Mouse (Mus musculus) right cerebral cortex, postnatal 36 days (tissue): ENCODE data around the gene Cfap61.

ENCODE experiments used
- DNase-seq, 2 experiments: peaks; one replicate each; pipeline ENCODE4 v3.0.0; 2022; ENCODE audit warnings: low spot score in 2 of 2, mixed read lengths in 1 of 2

Gene Cfap61

DNA sequence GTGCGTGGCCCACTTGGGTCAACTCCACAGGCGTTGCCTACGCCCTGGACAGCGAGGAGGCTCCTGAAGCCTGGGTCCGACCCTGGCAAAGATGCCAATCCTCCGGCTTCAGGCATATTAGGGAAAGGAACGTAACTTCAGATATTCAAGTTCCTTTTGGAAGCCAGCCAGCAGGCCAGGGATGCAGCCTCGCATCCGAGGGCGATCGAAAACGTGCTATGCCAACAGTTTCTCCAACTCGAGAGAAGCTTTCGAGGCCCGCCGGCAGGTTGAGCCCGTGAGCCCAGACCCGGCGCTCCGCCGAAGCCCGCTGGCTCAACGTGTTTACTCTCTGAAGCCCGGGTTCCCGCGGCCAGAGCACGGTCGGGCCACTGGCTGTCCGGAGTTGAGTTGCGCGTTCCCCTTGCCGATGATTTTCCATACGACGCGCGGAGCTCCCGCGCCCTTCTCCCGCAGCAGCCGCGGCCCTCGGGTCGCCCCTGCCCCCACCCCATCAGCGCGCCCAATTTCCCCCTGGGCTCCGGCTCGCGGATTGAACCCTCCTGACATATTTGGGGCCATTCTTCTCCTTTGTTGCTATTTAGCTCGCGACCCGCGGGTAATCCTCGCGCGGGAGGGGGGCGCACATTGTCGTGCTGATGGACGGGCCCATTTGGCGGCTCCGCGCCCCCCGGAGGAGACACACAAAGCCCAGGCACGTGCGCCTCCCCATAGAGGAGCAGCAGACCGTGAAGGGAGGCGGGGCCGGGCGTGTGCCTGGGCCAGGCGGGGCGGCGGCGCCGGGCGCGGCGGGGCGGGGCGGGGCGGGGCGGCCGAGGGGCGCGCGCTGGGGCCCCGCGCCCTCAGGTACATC is 286.7 kb downstream of the Cfap61 start, which contains the start of gene Insm1:
Gene Insm1 (plus strand): TSS at position 846 of the 853 bp plus-strand sequence.
- DNase-seq = peak; percentile 28 to 36

- peak in 1 of 2 experiments; percentile 23 for DNase-seq
These were observed 287.3 kb downstream of the Cfap61 start for GRCm38 (mm10) chr2:146221929-146222278.

GRCm38 (mm10) chr2:146222279-146223175 is 287.9 kb downstream of the Cfap61 start:
- peak; percentile 18 to 20 for DNase-seq

DNA sequence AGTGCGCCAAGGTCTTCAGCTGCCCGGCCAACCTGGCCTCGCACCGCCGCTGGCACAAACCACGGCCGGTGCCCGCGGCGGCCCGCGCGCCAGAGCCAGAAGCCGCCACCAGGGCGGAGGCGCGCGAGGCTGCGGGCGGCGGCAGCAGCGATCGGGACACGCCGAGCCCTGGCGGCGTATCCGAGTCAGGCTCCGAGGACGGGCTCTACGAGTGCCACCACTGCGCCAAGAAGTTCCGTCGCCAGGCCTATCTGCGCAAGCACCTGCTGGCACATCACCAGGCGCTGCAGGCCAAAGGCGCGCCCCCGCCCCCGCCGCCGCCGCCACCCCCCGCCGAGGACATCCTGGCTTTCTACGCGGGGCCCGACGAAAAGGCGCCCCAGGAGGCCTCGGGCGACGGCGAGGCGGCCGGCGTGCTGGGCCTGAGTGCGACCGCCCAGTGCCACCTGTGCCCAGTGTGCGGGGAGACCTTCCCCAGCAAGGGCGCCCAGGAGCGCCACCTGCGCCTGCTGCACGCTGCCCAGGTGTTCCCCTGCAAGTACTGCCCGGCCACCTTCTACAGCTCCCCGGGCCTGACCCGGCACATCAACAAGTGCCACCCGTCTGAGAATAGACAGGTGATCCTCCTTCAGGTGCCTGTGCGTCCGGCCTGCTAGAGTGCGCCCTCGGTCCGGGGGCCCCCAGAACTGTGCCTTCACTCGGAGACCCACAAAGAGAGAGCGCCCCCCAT is 288.8 kb downstream of the Cfap61 start:
- peak in 1 of 2 experiments; percentile 16 for DNase-seq

GRCm38 (mm10) chr2:146224141-146224540 is 289.6 kb downstream of the Cfap61 start:
- no peak for DNase-seq

DNA sequence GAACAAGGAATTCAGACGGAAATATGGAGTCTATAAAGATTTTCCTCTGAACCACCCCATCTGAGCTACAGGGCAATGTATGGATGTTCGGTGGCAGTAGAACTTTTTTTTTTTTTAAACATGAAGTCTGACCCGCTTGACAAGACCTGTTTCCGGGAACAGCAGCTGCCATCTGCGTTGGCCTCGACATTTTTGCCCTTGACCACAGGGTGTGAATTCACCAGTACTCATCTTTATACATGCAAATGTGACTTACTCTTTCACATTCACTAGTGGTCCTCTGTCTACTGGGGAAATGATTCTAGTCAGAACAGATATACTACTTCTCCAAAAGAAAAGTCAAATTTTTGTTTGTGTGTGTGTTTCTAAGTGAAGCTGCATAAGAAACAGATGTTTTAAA is 291.2 kb downstream of the Cfap61 start:
- no peak for DNase-seq

- DNase-seq = no peak
These were observed 291.9 kb downstream of the Cfap61 start for GRCm38 (mm10) chr2:146226484-146226883.

DNA sequence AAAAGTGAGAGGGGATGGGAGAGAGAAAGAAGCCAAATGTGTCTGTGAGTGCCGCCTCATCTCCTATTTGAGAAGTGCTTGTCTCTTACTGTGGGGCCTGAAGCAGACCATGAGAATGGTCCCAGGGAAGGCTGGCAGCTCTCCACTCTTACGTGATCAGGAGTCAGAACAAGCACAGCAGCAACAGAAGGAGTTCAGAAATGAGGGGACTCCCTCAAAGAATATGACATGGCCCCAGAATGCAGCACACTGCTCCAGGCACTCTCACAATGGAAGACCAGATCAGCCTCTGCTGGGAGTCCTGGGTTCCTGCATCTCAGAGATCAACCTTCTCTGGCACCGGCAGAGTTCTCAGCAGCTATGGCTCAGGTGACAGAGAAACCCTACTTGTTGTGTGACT is 293.1 kb downstream of the Cfap61 start:
- no peak for DNase-seq

GRCm38 (mm10) chr2:146228435-146228834 is 293.9 kb downstream of the Cfap61 start:
- DNase-seq = no peak

GRCm38 (mm10) chr2:146231485-146231884 is 296.9 kb downstream of the Cfap61 start:
- DNase-seq = no peak

GRCm38 (mm10) chr2:146239196-146239747 is 304.7 kb downstream of the Cfap61 start:
- no peak for DNase-seq

- no peak for DNase-seq
These were observed 309.5 kb downstream of the Cfap61 start for GRCm38 (mm10) chr2:146244049-146244448.

DNA sequence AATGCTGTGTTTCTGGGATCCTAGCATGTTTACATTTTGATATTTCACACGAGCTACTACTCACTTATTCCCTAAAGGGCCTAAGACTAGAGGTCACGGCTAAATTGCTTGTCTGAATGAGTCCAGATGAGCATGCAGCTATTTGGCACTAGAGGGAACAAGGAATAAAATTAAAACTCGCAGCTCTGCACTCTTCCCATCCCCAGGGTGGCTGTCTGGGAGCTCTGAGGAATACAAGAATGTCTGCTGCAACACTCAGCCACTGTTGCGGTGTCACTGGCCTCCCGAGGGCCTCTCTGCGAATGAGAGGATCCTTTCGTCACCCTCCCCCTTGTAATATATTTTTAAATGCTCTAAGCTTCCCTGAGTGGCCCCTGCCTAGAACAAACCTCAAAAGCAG is 310.8 kb downstream of the Cfap61 start:
- no peak for DNase-seq

DNA sequence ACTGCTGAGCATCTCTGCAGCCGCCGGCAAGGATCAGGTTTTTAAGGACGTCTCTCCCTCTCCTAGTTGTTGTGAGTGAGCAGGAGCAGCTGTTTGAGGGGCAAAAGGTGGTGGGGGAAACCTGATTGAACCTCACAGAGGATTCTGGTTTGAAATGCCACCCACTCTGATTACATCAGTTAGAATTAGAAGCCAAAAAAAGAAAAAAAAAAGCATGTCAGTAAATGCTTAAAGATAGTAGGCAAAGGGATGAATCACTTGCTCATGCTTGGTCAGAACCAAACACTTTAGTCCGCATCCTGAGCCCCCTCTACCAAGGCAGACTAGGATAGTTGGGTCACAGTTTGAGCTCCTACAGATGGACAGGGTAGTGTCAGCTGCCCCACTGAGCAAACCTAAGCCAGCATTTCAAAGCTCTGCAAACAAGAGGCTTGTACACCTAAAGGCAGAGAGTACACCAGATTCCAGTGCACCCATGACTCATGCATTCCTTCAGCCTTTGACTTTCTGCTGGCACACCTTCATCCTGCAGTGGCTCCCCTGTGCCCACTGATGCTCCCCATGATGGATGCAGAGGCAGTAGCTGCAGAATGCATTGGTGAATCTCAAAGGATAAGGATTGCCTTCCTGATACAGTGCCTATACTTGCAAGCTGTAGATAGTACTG is 312.0 kb downstream of the Cfap61 start:
- no peak for DNase-seq

DNA sequence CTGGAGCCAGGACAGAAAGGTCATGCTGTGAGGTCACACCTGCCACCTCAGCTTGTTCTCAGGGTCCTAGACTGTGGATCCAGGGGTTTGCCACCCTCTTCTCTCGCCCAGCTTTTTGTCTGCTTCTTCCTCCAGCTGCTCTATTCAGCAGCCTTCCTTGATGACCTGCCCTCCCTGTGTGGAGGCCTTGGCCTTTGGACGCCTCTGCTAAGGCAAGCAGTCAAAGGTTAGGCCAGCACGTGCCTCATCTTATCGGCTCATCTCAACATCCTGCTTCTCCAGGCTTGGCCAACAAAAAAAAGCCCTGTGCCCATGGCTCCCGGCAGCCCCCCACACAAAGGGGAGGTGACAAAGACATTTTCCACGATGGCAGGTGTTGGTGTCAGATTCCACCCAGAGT is 313.0 kb downstream of the Cfap61 start:
- DNase-seq = no peak

DNA sequence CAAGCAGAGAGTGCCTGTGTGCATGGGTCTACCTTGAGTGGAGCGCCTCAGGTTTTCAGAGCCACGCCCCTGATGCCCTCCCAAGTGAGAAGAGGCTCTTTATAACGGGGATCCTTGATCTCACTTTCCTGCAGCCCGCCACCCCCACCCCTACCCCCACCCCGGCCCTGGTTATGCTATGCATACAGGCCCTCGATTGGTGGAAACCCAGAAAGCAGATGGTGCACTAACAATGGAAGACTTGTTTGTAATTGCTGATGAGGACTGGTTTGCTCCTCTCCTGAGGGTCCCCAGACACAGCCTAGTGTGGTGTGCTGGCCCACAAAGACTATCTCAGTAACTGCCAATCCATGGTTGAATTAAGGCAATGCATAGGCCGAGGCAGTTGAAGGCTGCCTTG is 314.4 kb downstream of the Cfap61 start:
- no peak for DNase-seq

DNA sequence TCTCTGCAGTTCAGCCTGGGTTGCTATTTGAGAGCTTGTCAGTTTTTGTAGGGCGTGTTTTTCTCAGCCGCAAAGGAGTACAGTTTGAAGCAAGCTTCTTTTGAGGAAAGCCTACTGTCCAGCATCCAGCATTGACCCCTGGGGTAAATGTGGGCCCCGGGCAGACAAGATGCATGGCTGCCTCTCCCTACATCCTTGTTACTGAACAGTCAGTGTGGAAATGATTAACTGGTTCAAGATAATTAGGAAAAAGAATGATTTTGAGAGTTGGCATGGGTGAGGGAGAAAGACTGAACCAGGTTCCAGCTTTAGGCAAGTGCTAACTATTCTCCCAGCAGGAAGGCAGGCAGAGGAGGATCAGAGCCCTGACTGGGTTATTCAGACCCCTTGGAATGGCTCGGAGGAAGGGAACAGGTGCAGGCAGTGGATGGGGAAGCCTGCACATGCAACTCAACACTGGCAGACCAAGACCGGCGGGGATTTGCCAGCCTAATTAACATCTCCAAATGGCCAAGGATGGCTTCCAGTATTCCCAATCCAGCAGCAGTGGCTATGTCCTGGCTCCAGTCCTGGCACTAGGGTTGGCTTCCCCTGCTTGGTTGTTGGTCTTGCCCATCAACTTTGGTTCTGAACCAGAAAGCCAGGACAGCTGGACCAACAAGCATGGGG is 315.8 kb downstream of the Cfap61 start:
- no peak for DNase-seq

GRCm38 (mm10) chr2:146254387-146254786 is 319.8 kb downstream of the Cfap61 start:
- DNase-seq = no peak

GRCm38 (mm10) chr2:146255636-146256035 is 321.1 kb downstream of the Cfap61 start:
- no peak for DNase-seq

GRCm38 (mm10) chr2:146256321-146256875 is 321.8 kb downstream of the Cfap61 start:
- DNase-seq = no peak
